Mouse (Mus musculus) ES-E14 (cell line): Measurements from ENCODE around the gene Serinc5. TPM values are rescaled to one million over a fixed set of nuclear protein-coding genes. Genes with fewer than 3 reads are reported as not detected.

Source experiments
- DNase-seq: peaks from one replicate; pipeline ENCODE4 v3.0.0-alpha.2; 2013; ENCODE audit warnings: low read depth, low spot score
- H3K27ac ChIP-seq: 2 replicates; pipeline ENCODE4 v1.5.1; 2012; ENCODE audit warnings: low read depth, mild to moderate bottlenecking, low read length, moderate library complexity, mixed read lengths; ENCODE audit not compliant: poor library complexity, insufficient read depth, severe bottlenecking
- H3K36me3 ChIP-seq: 2 replicates; pipeline ENCODE4 v1.6.1; 2012; ENCODE audit warnings: mild to moderate bottlenecking, low read length, moderate library complexity, mixed read lengths; ENCODE audit not compliant: control insufficient read depth, poor library complexity, insufficient read depth, severe bottlenecking
- H3K4me1 ChIP-seq, 2 experiments: fragments of 150-350 bp in 1 of 2; sonication (generic) in 1 of 2; 2 replicates each; pipeline ENCODE4 v1.6.1; 2012; ENCODE audit warnings: low read length in 2 of 2, mild to moderate bottlenecking in 1 of 2, mixed read lengths in 1 of 2; ENCODE audit not compliant: control insufficient read depth in 2 of 2, insufficient read depth in 2 of 2, poor library complexity in 1 of 2
- H3K4me3 ChIP-seq, 2 experiments: fragments of 150-350 bp in 1 of 2; sonication (generic) in 1 of 2; 2 replicates each; pipeline ENCODE4 v1.5.1; 2012; ENCODE audit warnings: low read length in 2 of 2, low read depth in 1 of 2, mild to moderate bottlenecking in 1 of 2, mixed read lengths in 1 of 2; ENCODE audit not compliant: insufficient read depth in 1 of 2, poor library complexity in 1 of 2, severe bottlenecking in 1 of 2
- H3K9ac ChIP-seq: 2 replicates; pipeline ENCODE4 v1.6.1; 2012; ENCODE audit warnings: low read depth, mild to moderate bottlenecking, low read length, mixed read lengths; ENCODE audit not compliant: poor library complexity, insufficient read depth, severe bottlenecking
- H3K9me3 ChIP-seq: fragments of 150-350 bp; sonication (generic); 2 replicates; pipeline ENCODE4 v1.6.1; 2012; ENCODE audit warnings: low read depth, mild to moderate bottlenecking, low read length; ENCODE audit not compliant: control insufficient read depth, insufficient read depth
- CHD2 ChIP-seq: IDR thresholded peaks from 2 replicates; pipeline ENCODE4 v1.6.1; 2014; ENCODE audit warnings: mild to moderate bottlenecking, low read depth, low read length, inconsistent platforms
- HCFC1 ChIP-seq: IDR thresholded peaks from 2 replicates; pipeline ENCODE4 v1.6.1; 2012; ENCODE audit warnings: low read length, inconsistent platforms, borderline replicate concordance; ENCODE audit not compliant: insufficient read depth
- MAFK ChIP-seq: IDR thresholded peaks from 2 replicates; pipeline ENCODE4 v1.6.1; 2014; ENCODE audit warnings: mild to moderate bottlenecking, low read depth, low read length, inconsistent platforms; ENCODE audit not compliant: insufficient read depth
- ZC3H11A ChIP-seq: IDR thresholded peaks from 2 replicates; pipeline ENCODE4 v1.6.1; 2012; ENCODE audit warnings: low read depth, mild to moderate bottlenecking, inconsistent platforms, low read length, borderline replicate concordance
- ZNF384 ChIP-seq: IDR thresholded peaks from 2 replicates; pipeline ENCODE4 v1.6.1; 2012; ENCODE audit warnings: low read depth, low read length, inconsistent platforms
- in situ Hi-C, 2 experiments: fragments of 600-800 bp; cut with MboI; formaldehyde crosslinking; loops; one replicate each; pipeline ENCODE4 v1.15.1; 2025; ENCODE audit warnings: low sequenced_read_pairs in 2 of 2, inconsistent platforms in 1 of 2; ENCODE audit not compliant: unreplicated experiment in 2 of 2
- total RNA-seq: library from RNA; depleted of rRNA; stranded (reverse); fragments of 300-350 nt; gene quantifications from 2 replicates; pipeline ENCODE4 v1.2.3, GENCODE M21; 2012

Serinc5 gene
- total RNA-seq, 1 experiment, result 14.9 TPM

DNA sequence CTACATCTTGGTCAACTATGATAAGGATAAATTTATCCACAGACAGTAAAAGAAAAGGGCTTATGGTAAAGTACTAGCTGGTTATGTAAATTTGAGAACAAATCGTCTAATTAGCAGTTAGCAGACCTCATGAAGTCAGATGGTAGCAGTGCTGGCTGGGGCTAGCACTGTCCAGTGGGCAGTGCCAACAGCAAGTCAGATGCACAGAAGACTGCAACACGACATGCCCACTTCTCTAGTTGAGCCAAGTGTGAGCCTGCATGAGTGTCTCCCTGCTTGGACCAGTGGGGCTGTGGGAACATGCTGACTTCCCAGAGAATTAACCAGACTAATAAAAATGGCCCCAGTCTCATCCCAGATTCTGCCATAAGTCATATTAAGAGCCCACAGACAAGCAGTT lies 41.6 kb downstream of the Serinc5 start:
- Histone ChIP-seq H3K9me3 (no peaks in the 10 kb centered on the region), H3K4me3 (no peak overlapping the region), H3K36me3 (no peaks in the 10 kb centered on the region), H3K9ac (no peak overlapping the region), H3K27ac (no peak overlapping the region), H3K4me1 (no peaks in the 10 kb centered on the region)
- TF ChIP-seq MAFK, result no peak
- no peak for TF ChIP-seq CHD2
- no peak for TF ChIP-seq ZNF384
- TF ChIP-seq HCFC1, result no peak
- TF ChIP-seq ZC3H11A, result no peak
- DNase-seq, result no peak
- in situ Hi-C loops, result no loop called here

DNA sequence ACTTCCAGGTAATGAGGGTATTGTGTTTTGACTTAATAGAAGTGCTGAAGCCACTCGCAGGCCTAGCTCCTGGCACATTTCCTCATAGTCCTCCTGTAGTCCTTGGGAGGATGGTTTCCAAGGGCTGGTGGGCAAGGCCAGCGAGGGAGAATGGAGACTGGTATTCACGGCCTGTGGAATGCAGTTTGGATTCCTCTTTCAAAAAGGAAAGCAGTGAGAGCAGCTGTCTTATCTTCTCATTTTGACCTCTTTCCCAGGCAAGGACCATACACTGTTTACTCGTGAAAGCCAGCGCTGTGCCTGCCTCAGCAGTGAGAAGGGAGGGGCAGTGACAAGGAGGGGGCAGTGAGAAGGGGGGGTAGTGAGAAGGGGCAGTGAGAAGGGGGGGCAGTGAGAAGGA lies 42.4 kb downstream of the Serinc5 start:
- H3K9me3 ChIP-seq, result no peaks in the 10 kb centered on the region
- H3K9ac ChIP-seq, result no peak overlapping the region
- no peak for DNase-seq
- TF ChIP-seq ZC3H11A (no peak), ZNF384 (no peak), CHD2 (no peak), MAFK (no peak), HCFC1 (no peak)
- in situ Hi-C loops, result no loop called here
- no peak overlapping the region for H3K4me3 ChIP-seq
- no peaks in the 10 kb centered on the region for H3K4me1 ChIP-seq
- no peak overlapping the region for H3K27ac ChIP-seq
- no peaks in the 10 kb centered on the region for H3K36me3 ChIP-seq

DNA sequence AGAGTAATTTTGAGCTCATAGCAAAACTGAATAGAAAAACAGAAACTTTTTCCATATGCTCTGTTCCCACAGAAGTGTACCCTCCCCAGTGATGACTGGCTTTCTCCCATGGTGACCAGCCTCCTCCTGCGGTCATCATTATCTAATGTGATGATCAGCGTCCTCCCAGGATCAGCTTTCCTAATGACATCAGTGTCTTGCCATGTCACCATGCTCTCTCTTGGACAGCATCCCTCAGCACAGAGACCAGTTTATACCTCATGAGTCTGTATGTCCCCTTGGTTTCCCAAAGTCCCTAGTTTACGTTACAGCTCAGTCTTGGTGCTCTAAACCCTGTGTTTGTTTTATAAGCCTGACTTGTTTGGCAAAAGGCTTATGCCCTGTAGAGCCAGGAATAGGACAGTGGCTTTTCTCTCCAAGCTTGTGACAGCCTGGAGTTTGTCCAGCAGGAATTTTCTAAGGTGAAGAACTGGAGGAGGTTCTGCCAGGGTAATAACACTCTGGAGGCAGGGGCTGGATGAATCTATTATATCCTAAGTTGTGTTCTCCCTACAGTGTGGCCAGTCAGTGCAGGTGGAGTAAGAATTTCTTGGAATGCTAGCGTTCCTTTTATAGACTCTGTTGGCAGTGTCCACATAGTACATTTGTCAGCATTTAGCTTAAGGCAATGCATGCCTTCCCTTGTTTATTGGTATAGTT lies 46.1 kb downstream of the Serinc5 start:
- H3K9ac ChIP-seq, result no peak overlapping the region
- TF ChIP-seq ZC3H11A (no peak), MAFK (no peak), CHD2 (no peak), HCFC1 (no peak), ZNF384 (no peak)
- no peaks in the 10 kb centered on the region for H3K9me3 ChIP-seq
- in situ Hi-C loops, result no loop called here
- H3K4me1 ChIP-seq, result no peaks in the 10 kb centered on the region
- no peak for DNase-seq
- no peaks in the 10 kb centered on the region for H3K36me3 ChIP-seq
- no peak overlapping the region for H3K4me3 ChIP-seq
- no peak overlapping the region for H3K27ac ChIP-seq

DNA sequence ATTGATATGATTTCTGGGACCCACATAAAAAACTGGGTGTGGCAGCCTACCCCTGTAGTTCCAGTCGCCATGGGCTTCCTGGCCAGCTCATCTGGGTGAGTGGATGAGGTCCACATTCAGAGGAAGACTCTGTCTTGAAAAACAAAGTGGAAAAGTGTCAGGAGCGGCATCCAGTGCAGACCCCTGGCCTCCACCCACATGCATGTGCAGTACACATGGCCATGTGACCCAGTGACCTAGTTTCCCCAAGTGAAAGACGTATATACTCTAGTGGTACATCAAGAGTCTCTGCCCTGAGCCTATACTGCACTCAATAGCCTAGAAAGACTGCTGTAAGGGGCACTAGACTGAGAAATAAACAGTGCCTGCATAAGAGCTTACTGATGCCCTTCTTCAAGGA lies 48.7 kb downstream of the Serinc5 start:
- DNase-seq, result no peak

More for the DNA sequence above, 48.7 kb downstream of the Serinc5 start:
- no peak for TF ChIP-seq HCFC1
- TF ChIP-seq ZNF384, result no peak
- TF ChIP-seq CHD2, result no peak
- TF ChIP-seq MAFK, result no peak
- no peak for TF ChIP-seq ZC3H11A
- Histone ChIP-seq H3K4me3 (no peak overlapping the region), H3K36me3 (no peaks in the 10 kb centered on the region), H3K4me1 (no peaks in the 10 kb centered on the region), H3K9me3 (no peaks in the 10 kb centered on the region), H3K9ac (no peak overlapping the region), H3K27ac (no peak overlapping the region)
- in situ Hi-C loops, result no loop called here
